Mouse (Mus musculus) E14TG2a.4 (cell line): Measurements from ENCODE around the gene Adap1.

Experiments
- CTCF ChIP-seq: conservative IDR thresholded peaks from 2 replicates; pipeline ENCODE4 v1.5.1; 2014; ENCODE audit warnings: low read length
- NANOG ChIP-seq: IDR thresholded peaks from 2 replicates; pipeline ENCODE4 v1.6.1; 2014; ENCODE audit warnings: borderline replicate concordance, low read length, mixed read lengths
- POU5F1 ChIP-seq: IDR thresholded peaks from 2 replicates; pipeline ENCODE4 v1.6.1; 2014; ENCODE audit warnings: low read length, borderline replicate concordance

DNA sequence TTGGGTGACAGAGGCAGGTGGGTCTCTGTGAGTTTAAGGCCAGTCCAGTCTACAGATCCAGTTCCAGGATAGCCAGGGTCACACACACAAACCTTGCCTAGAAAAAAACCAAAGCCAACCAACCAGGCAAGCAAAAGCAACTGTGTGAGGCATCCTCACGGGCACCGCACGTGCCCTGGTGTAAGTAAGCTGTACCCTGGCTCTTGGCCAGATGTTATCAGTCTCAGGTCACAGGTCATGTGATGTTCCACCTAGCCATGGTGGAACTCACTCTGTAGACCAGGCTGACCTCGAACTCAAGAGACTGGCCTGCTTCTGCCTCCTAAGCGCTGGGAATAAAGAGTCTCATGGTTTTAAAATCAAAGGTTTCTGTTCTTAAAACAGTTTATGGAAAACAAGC, 33.8 kb upstream of the Adap1 start:
- TF ChIP-seq CTCF (no peak), NANOG (no peak), POU5F1 (no peak)
